Mouse (Mus musculus): Measurements from ENCODE around the gene Msh6. TPM values are rescaled to one million over a fixed set of nuclear protein-coding genes. Genes with fewer than 3 reads are reported as not detected.

Gene Msh6
- 11.5 and 14.9 TPM in 2 replicates for total RNA-seq (2023)

GRCm38 (mm10) chr17:87974629-87975228, at the start of gene Msh6:
Msh6 (plus strand) TSS chr17:87975062.

Other genes starting within 250 kb of the Msh6 start
- gene Kcnk12, start 177.1 kb upstream of the Msh6 start, total RNA-seq (2023): 8.6 and 12.8 TPM in 2 replicates
- gene Rpl36-ps4, start 54.1 kb upstream of the Msh6 start, total RNA-seq (2023): not detected in 2 replicates
- 62.2 and 79.4 TPM in 2 replicates for gene Fbxo11, start 90.2 kb downstream of the Msh6 start, total RNA-seq (2023)